Mouse (Mus musculus): ENCODE results near the gene Sertad4.

Gene Sertad4

GRCm38 (mm10) chr1:192855474-192856230 is at the start of gene Sertad4:
Gene Sertad4 (minus strand): TSS chr1:192855756.
- DNase-seq (ENCODE audit: low read depth, low spot score) = peak; percentile 70

- DNase-seq (ENCODE audit: low read depth, low spot score) = no peak
Measured at GRCm38 (mm10) chr1:192901516-192901915, 46.0 kb upstream of the Sertad4 start.

DNA sequence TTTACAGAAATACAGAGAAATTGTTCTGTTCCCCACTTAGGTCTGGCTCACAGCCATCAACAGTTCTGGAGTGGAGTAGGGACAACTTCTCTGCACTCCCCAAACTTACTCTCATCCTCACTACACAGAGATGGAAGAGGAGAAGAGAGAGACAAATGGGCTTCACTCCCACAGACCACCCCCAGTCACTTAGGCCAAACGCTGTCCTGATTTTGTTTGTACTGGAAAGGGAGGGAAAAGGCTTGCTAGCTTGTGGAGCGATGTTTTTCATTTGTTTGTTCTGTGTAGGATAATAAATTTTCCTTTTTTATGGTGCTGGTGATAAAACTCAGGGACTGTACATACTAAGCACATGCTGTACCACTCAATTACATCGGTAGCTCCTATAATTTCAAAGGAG is 45.4 kb upstream of the Sertad4 start:
- DNase-seq (ENCODE audit: low read depth, low spot score) = no peak

- no peak for DNase-seq (ENCODE audit: low read depth, low spot score)
Measured at GRCm38 (mm10) chr1:192898742-192899141, 43.2 kb upstream of the Sertad4 start.

- peak; percentile 12 for DNase-seq (ENCODE audit: low read depth, low spot score)
Measured at GRCm38 (mm10) chr1:192897218-192897617, 41.7 kb upstream of the Sertad4 start.

GRCm38 (mm10) chr1:192896076-192896475 is 40.5 kb upstream of the Sertad4 start:
- no peak for DNase-seq (ENCODE audit: low read depth, low spot score)

DNA sequence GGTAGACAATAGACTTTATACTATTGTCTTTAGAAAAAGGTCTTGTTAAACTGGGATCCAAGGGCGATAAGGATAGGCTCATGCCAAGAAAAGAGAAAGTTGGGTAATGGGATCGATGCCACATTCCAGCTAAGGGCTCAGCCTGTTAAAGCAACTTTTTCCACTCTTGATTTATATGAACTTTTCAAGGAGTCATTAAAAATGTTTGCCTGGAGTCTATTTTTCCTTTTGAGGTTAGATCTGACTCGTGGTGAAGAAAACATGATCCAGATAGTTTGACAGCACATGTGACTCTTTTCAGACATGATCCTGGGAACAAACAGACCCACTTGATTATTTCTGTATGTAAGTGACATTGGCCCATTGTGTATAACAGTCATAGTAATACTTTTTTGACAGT is 35.2 kb upstream of the Sertad4 start:
- no peak for DNase-seq (ENCODE audit: low read depth, low spot score)

GRCm38 (mm10) chr1:192882617-192883295 is 27.2 kb upstream of the Sertad4 start:
- DNase-seq (ENCODE audit: low read depth, low spot score) = peak; percentile 15

DNA sequence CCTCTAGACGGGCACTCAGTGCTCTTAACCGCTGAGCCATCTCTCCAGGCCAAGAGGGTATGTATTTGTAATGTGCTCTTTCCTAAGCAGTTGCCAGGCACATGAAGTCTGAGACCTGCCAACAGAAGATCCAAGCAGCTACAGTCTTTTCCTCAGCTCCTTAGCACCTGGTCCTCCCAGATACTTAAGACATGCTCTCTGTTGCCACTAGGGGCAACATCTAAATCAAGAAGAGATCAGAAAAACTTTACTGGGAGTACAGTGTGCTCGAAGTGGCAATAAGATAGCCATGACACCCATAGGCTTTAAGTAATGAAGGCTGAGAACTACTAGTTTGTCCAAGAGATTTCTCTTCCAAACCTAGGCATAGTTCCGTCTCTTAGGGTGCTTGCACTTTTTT is 24.6 kb upstream of the Sertad4 start:
- peak; percentile 37 for DNase-seq (ENCODE audit: low read depth, low spot score)

DNA sequence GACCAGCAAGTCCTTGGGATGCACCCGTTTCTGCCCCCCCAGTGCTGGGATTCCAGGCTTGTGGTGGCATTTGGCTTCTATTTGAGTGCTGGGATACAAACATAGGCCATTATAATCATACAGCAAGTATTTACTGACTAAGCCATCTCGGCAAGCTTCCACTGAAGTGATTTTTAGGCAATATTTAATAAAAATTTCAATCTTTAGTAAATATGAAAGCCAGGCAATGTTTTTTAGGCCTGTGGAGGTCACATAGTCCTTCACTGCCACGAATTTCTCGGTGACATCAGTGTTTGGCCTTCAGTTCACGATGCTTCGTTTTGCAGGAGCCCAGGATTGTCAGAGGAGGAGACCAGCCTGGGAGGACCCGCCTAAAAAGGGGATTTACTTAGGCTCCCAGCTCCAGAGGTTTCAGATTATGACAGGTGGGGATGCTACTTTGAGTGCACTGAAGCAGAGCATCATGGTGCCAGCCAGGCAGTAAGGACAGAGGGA is 23.6 kb upstream of the Sertad4 start:
- DNase-seq (ENCODE audit: low read depth, low spot score) = no peak

DNA sequence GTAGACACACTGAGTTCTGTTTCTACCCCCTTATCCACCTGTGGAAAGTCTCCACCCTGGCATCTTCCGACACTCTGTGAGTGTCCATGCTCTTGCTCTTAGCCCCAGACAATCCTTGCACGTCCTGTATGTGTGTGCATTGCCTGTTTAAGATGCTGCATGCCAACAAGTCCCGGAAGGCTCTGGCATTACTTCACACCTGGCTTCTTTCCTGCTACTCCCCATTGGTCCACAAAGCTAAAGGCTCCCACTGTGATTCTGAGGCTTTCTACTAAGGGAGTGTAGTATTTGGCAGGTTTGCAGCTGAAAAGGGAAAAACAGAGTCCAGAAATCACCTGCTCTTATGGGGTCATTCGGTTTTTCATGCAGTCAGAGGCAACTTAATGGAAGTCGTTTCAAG is 17.3 kb upstream of the Sertad4 start:
- no peak for DNase-seq (ENCODE audit: low read depth, low spot score)

GRCm38 (mm10) chr1:192869761-192870160 is 14.2 kb upstream of the Sertad4 start:
- DNase-seq (ENCODE audit: low read depth, low spot score) = peak; percentile 67

DNA sequence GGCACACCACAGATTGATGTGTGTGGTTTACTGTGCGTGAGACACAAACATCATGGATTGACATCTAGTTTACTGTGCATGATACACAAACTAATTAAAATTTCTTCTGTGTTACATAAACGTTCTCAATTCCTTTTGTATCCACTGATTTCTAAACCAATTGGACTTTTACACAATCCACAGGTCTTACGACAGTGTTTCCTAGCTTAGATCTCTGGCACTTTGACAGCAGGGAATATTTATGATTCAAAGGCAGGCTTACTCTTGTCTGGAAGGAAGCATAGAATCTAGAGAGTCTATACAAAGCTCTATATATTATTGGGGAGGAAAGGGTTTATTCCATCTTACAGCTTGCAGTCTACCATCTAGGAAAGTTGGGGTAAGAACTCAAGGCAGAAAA is 8.9 kb upstream of the Sertad4 start:
- no peak for DNase-seq (ENCODE audit: low read depth, low spot score)

DNA sequence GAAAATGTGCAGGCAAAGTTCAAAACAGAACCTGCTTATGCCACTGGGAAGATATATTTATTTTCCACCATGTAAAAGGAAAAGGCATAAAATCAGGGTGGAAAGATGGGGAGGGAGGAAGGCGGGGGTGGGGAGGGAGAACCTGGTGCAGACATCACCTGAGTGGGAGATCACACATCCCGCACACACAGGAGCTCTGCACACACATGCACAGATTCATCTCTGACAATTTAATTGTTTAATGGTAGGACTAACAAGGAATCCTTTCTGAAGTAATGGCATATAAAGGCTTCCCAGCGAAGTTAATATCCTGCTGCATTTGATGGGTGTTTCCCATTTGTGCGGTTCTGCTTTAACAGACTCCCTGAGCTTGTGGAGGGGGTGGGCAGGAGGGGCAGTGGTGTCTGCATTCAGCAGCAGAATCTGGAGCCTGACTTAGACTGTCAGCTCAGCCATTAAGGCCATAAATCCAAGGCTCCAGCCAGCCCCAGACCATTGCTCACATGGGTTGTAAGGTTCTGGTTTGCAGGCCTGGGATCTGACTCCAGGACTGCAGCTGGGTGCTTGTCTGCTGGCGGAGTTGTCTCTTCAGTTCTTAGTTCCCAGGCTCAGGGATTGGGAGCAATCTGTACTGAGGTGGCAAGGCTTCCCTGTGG is 5.9 kb upstream of the Sertad4 start:
- no peak for DNase-seq (ENCODE audit: low read depth, low spot score)

DNA sequence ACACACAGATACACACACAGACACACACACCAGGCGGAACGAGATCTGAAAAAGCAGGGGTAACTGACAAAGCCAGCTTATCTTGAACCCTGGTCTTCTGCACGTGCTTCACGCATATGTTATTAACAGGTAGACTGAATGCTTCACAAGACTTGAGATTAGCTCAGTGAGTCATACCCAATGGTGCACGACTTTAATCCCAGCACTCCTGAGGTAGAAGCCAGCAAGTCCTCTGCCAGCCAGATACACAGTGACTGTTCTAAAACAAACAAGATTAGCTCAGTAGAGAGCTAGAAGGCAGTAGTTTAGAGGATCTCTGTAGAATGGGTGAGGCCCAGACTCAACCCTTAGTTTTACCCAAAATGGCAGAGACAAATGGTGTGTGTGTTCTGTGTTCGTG is 4.7 kb upstream of the Sertad4 start:
- no peak for DNase-seq (ENCODE audit: low read depth, low spot score)

DNA sequence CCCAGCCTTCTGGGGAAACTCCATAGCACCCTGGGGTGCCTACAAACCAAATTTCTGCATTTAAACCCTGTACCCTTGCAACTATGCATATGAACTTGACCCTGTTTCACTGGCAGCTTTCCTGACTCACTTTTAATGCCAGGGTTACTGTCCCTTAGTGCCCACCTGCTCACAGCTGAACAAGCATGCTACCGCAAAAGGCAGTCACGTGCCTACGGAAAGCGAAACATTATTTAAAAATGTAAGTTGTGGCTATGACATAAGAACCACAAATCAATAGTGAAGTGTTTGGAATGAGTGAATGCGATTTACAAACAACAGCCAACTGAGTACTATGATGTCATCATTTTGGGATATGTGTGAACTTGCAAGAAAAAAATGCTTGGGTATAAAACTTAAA is 2.0 kb upstream of the Sertad4 start:
- no peak for DNase-seq (ENCODE audit: low read depth, low spot score)

DNA sequence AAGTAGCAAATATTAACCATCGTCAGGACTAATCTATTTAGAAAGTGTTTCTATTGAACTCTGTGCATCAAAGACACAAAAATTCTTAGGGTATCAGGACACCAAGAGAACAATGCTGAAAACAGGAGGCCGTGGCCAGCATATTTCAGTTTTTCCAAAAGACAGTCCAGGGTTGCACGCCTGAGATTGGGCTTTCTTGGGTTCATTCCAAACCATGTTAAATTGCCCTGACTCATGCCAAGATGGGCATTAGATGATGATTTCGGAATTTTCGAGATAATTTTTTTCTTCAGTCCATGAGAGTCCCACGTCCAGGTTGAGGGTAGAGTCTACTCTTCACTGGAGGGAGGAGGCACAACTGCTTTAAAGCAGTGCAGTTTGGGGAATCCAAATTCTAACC is 1.4 kb upstream of the Sertad4 start:
- no peak for DNase-seq (ENCODE audit: low read depth, low spot score)

DNA sequence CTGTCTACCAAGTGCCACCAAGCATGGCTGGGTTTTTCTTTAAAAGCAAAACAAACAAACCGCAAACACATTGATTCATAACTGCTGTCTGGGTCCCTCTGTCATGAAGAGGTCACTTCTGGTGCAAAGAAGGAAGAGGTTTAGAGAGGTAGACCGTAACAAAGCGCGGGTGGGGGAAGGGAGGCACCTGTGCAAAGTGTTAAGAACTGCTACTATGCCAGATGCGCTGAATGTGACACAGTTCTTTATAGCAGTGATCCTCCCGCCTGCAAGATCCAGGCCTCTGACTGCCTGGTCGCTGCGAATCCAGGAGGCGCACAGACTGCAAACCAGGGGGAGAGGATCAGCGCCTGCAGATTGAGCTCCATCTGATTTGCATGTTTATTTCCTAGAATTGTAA is 855 bp upstream of the Sertad4 start:
- peak; percentile 15 for DNase-seq (ENCODE audit: low read depth, low spot score)

GRCm38 (mm10) chr1:192854819-192855271 is 711 bp downstream of the Sertad4 start:
- peak; percentile 54 for DNase-seq (ENCODE audit: low read depth, low spot score)

DNA sequence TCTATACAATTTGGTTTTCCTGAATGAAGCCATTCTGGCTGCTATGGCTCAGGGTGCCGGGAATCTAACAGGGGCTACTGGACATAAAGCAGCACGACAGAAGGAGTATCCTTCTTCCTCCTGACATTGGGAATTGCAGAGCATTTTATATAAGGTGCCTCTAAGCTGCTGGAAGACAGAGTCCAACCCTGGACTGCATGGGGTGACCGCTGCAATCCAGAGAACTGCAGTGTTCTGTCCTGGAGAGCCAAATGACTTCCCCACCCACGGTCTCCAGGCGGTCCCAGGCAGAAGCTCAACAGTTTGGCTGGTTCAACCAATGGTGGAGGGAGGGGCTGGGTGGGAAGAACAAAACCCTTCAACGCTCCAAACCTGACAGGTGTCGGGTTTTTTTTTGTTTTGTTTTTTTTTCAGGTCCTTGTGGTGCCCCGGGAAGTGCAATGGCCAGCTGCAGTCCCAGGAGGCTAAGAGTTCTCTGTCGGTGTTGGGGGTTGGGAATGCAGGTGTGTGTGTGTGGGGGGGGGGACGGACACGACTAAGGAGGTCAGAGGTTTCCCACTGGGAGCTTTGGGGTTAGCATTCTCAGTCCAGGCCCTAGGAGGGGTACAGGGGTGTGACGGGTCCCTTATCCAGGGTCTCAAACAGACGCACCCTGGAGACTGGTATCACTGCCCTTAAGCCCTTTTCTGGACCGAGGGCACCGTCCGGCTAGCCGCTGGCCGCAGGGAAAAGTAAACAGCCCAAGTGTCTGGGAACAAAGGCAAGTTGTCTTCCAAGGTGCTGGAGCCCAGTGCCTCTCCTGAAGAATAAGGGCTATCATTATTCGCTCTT is 1.4 kb downstream of the Sertad4 start:
- DNase-seq (ENCODE audit: low read depth, low spot score) = peak; percentile 12

- no peak for DNase-seq (ENCODE audit: low read depth, low spot score)
Measured at GRCm38 (mm10) chr1:192853429-192853828, 2.1 kb downstream of the Sertad4 start.

GRCm38 (mm10) chr1:192852047-192852446 is 3.5 kb downstream of the Sertad4 start:
- DNase-seq (ENCODE audit: low read depth, low spot score) = no peak
